Mouse (Mus musculus): ENCODE results near the gene Syne1. TPM values are rescaled to one million over a fixed set of nuclear protein-coding genes. Genes with fewer than 3 reads are reported as not detected.

Syne1 gene
- total and polyA plus RNA-seq, 2 experiments, result 9.6 to 26.4 TPM

DNA sequence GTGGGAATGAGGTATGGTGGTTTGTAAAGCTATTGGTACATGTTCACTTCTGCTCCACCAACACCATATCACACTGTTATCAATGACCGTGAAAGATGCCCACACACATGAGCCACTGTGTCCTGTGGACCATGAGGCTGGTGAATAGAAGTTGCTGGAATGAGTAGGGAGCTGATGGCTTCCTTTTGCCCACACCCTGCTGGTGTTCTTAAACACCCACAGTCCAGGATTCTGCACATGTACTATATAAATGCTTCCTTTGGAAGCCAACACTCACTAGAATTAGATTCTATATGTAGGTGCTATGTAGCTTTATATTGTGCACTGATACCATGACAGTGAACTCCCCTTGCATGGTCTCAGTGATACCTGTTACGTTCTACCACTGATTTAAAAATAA lies 574.7 kb downstream of the Syne1 start:
- H3K4me1 ChIP-seq (ENCODE audit: control insufficient read depth, insufficient read depth, low read length), result no peaks in the 10 kb centered on the region; the same call in 1 of the 2 replicates
- no peaks in the 10 kb centered on the region for H3K79me2 ChIP-seq (ENCODE audit: control insufficient read depth, insufficient read depth, low read length)
- no peak overlapping the region for H3K4me3 ChIP-seq (ENCODE audit: insufficient read depth, low read depth, low read length)
- no peak for DNase-seq (ENCODE audit: extremely low read depth, low read depth, low spot score)
- H3K9ac ChIP-seq (ENCODE audit: low read depth, low read length), result no peak overlapping the region
- no peaks in the 10 kb centered on the region; the same call in 1 of the 2 replicates for H3K36me3 ChIP-seq (ENCODE audit: control insufficient read depth, insufficient read depth, low read length)
- TF ChIP-seq CTCF (IDR thresholded peaks at IDR 0.05; ENCODE audit: low read depth, low read length) (no peak), POLR2A (IDR thresholded peaks at IDR 0.05; ENCODE audit: extremely low read depth, insufficient read depth, low read length) (no peak)
- 94% methylated on average over 2 of the region's 2 CpGs for WGBS
- H3K27me3 ChIP-seq (ENCODE audit: control insufficient read depth, insufficient read depth, low read length), result no peaks in the 10 kb centered on the region
- H3K27ac ChIP-seq (replicated peaks; ENCODE audit: insufficient read depth, low read depth, low read length), result no peak overlapping the region

DNA sequence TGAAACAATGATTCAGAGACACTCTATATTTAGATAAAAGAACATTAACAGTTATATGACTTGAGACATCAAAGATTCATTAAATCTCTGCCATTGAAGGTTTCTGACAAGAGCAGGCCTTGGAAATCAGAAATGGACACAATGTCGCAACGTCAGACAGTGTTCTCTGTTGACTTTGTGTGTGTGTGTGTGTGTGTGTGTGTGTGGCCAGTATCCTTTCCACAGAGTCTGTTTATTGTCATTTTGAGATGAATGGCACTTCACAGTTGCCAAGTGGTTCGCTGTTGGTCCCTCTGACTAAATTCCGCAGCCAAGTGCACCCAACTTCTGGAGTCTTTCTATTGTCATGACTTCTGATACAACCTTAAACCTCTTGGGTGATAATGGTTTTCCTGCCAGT lies 577.0 kb downstream of the Syne1 start:
- H3K27me3 ChIP-seq (ENCODE audit: control insufficient read depth, insufficient read depth, low read length), result no peaks in the 10 kb centered on the region
- H3K27ac ChIP-seq (replicated peaks; ENCODE audit: insufficient read depth, low read depth, low read length), result no peak overlapping the region
- H3K79me2 ChIP-seq (ENCODE audit: control insufficient read depth, insufficient read depth, low read length), result no peaks in the 10 kb centered on the region
- DNase-seq (ENCODE audit: extremely low read depth, low read depth, low spot score), result peak; percentile 20
- H3K4me1 ChIP-seq (ENCODE audit: control insufficient read depth, insufficient read depth, low read length), result no peaks in the 10 kb centered on the region; the same call in 1 of the 2 replicates
- H3K36me3 ChIP-seq (ENCODE audit: control insufficient read depth, insufficient read depth, low read length), result peaks cover 6% of the 10 kb centered on the region
- no peak overlapping the region for H3K9ac ChIP-seq (ENCODE audit: low read depth, low read length)
- 65% methylated on average over 4 of the region's 4 CpGs for WGBS
- no peak for TF ChIP-seq CTCF (IDR thresholded peaks at IDR 0.05; ENCODE audit: low read depth, low read length)
- no peak for TF ChIP-seq POLR2A (IDR thresholded peaks at IDR 0.05; ENCODE audit: extremely low read depth, insufficient read depth, low read length)
- no peak overlapping the region for H3K4me3 ChIP-seq (ENCODE audit: insufficient read depth, low read depth, low read length)

DNA sequence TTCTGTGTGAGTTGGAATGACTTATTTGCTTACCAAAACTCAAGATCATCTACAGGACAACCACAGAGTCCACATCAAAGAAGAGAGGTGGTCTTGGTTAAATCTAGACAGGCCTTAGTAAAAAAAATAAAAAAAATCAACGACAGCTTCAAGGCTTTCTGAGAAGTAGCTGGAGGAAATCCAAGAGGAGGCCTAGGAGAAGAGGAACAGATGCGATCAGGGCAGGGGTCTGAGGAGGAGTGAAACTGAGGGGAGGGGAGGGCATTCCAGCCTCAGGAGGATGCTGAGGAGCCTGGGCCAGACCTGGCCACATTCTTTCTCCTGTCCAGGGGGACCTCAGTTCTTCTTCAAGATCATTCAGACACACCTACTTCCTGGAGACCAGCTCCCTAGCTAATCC lies 579.3 kb downstream of the Syne1 start:
- Histone ChIP-seq H3K9ac (ENCODE audit: low read depth, low read length) (no peak overlapping the region), H3K4me3 (ENCODE audit: insufficient read depth, low read depth, low read length) (no peak overlapping the region), H3K36me3 (ENCODE audit: control insufficient read depth, insufficient read depth, low read length) (peaks cover 8% of the 10 kb centered on the region), H3K27me3 (ENCODE audit: control insufficient read depth, insufficient read depth, low read length) (no peaks in the 10 kb centered on the region), H3K27ac (replicated peaks; ENCODE audit: insufficient read depth, low read depth, low read length) (no peak overlapping the region), H3K79me2 (ENCODE audit: control insufficient read depth, insufficient read depth, low read length) (no peaks in the 10 kb centered on the region), H3K4me1 (ENCODE audit: control insufficient read depth, insufficient read depth, low read length) (no peaks in the 10 kb centered on the region; the same call in 1 of the 2 replicates)
- DNase-seq (ENCODE audit: extremely low read depth, low read depth, low spot score), result no peak
- TF ChIP-seq CTCF (IDR thresholded peaks at IDR 0.05; ENCODE audit: low read depth, low read length) (no peak), POLR2A (IDR thresholded peaks at IDR 0.05; ENCODE audit: extremely low read depth, insufficient read depth, low read length) (no peak)
- 72% methylated on average over 2 of the region's 2 CpGs for WGBS

- Histone ChIP-seq H3K9ac (ENCODE audit: low read depth, low read length) (no peak overlapping the region), H3K27me3 (ENCODE audit: control insufficient read depth, insufficient read depth, low read length) (no peaks in the 10 kb centered on the region), H3K4me1 (ENCODE audit: control insufficient read depth, insufficient read depth, low read length) (no peaks in the 10 kb centered on the region; the same call in 1 of the 2 replicates), H3K4me3 (ENCODE audit: insufficient read depth, low read depth, low read length) (no peak overlapping the region), H3K36me3 (ENCODE audit: control insufficient read depth, insufficient read depth, low read length) (peaks cover 8% of the 10 kb centered on the region), H3K79me2 (ENCODE audit: control insufficient read depth, insufficient read depth, low read length) (no peaks in the 10 kb centered on the region), H3K27ac (replicated peaks; ENCODE audit: insufficient read depth, low read depth, low read length) (no peak overlapping the region)
- DNase-seq (ENCODE audit: extremely low read depth, low read depth, low spot score), result no peak
- TF ChIP-seq POLR2A (IDR thresholded peaks at IDR 0.05; ENCODE audit: extremely low read depth, insufficient read depth, low read length), result no peak
- TF ChIP-seq CTCF (IDR thresholded peaks at IDR 0.05; ENCODE audit: low read depth, low read length), result no peak
Measured at GRCm38 (mm10) chr10:4971586-4971985, 579.7 kb downstream of the Syne1 start.

GRCm38 (mm10) chr10:4971156-4971555 lies 580.1 kb downstream of the Syne1 start:
- Histone ChIP-seq H3K36me3 (ENCODE audit: control insufficient read depth, insufficient read depth, low read length) (peaks cover 8% of the 10 kb centered on the region), H3K4me1 (ENCODE audit: control insufficient read depth, insufficient read depth, low read length) (no peaks in the 10 kb centered on the region; the same call in 1 of the 2 replicates), H3K9ac (ENCODE audit: low read depth, low read length) (no peak overlapping the region), H3K4me3 (ENCODE audit: insufficient read depth, low read depth, low read length) (no peak overlapping the region), H3K27me3 (ENCODE audit: control insufficient read depth, insufficient read depth, low read length) (no peaks in the 10 kb centered on the region), H3K79me2 (ENCODE audit: control insufficient read depth, insufficient read depth, low read length) (no peaks in the 10 kb centered on the region), H3K27ac (replicated peaks; ENCODE audit: insufficient read depth, low read depth, low read length) (no peak overlapping the region)
- DNase-seq (ENCODE audit: extremely low read depth, low read depth, low spot score), result no peak
- 93% methylated on average over 7 of the region's 7 CpGs for WGBS
- TF ChIP-seq POLR2A (IDR thresholded peaks at IDR 0.05; ENCODE audit: extremely low read depth, insufficient read depth, low read length) (no peak), CTCF (IDR thresholded peaks at IDR 0.05; ENCODE audit: low read depth, low read length) (no peak)

Other genes starting within 250 kb of the Syne1 start
- 2.5 and 2.8 TPM in 2 replicates for gene Myct1, start 42.3 kb upstream of the Syne1 start, total RNA-seq (2014; rRNA removed)
- 0.51 and 1.1 TPM in 2 replicates for gene Myct1, start 42.3 kb upstream of the Syne1 start, polyA plus RNA-seq (2012; rRNA removed)
- 0.07 TPM in 1 of 2 replicates, not detected in the other for gene Vip, start 87.7 kb upstream of the Syne1 start, total RNA-seq (2014; rRNA removed)
- gene Vip, start 87.7 kb upstream of the Syne1 start, polyA plus RNA-seq (2012; rRNA removed), result not detected in 2 replicates

All from liver, adult 2 months (tissue).